Mouse (Mus musculus) megakaryocyte, embryonic 14.5 days (primary cell): ENCODE measurements around the gene Npcd. TPM values are rescaled to one million over a fixed set of nuclear protein-coding genes. Genes with fewer than 3 reads are reported as not detected.
A peak's percentile ranks its signal among the peaks of the same experiment; 100 is the strongest.

Experiments
- H3K27me3 ChIP-seq: replicated peaks from 2 replicates; pipeline ENCODE3; 2012; ENCODE audit warnings: inconsistent platforms
- H3K36me3 ChIP-seq: replicated peaks from 2 replicates; pipeline ENCODE3; 2012; ENCODE audit warnings: low read length, inconsistent platforms, mixed read lengths
- H3K4me1 ChIP-seq: 2 replicates; pipeline ENCODE4 v1.6.1; 2012; ENCODE audit warnings: inconsistent platforms
- H3K4me3 ChIP-seq: replicated peaks from 2 replicates; pipeline ENCODE3; 2012; ENCODE audit warnings: moderate library complexity, mild to moderate bottlenecking, inconsistent platforms
- H3K9me3 ChIP-seq: 2 replicates; pipeline ENCODE4 v1.6.1; 2012; ENCODE audit warnings: inconsistent platforms
- FLI1 ChIP-seq: IDR thresholded peaks from 2 replicates; pipeline ENCODE4 v1.6.1; 2012; ENCODE audit warnings: low read length, inconsistent platforms, mixed read lengths
- GATA1 ChIP-seq: IDR thresholded peaks from 3 replicates; pipeline ENCODE4 v1.6.1; 2012; ENCODE audit warnings: mixed read lengths, low read length, inconsistent platforms, borderline replicate concordance
- polyA plus RNA-seq: library from polyadenylated mRNA; stranded (reverse); fragments of >175 nt; gene quantifications from 2 replicates; pipeline ENCODE4 v1.2.3, GENCODE M21; 2012; ENCODE audit warnings: low replicate concordance; ENCODE audit not compliant: insufficient read depth

Gene Npcd
- polyA plus RNA-seq, 1 experiment: 0.09 TPM

DNA sequence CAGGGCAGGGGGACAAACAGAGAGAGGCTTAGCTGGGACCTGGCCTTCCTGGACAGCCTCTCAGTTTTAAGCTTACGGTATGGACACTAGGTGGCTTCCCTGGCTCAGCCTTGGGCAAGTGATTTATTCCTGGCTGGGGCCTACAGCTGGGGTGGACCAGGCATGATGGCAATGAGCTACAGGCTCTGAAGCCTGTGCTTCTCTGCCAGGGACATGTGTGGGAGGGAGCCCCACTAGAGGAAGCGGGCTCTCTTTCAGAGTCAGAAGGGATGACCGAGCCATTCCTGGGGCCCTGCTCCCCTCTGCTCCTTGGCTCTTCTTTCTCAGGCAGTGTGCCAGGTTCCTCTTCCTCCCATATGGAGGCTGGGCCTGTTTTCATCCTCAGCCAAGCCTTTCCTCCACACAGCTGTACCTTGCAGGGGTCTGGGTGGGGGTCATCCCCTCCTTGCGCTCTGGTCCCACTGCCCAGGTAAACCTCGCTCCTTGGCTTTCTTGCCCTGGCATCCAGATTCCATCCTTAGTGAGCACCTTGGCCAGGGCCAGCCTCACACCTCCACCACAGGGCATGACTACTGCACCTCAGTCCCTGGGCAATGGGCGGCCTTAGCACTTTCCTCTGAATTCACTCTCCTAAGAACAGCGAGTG, 70.3 kb downstream of the Npcd start:
- Histone ChIP-seq H3K4me1 (peaks cover 91% of the 10 kb centered on the region), H3K9me3 (no peaks in the 10 kb centered on the region), H3K36me3 (peaks cover 51% of the 10 kb centered on the region), H3K27me3 (peaks cover 2% of the 10 kb centered on the region), H3K4me3 (no peak overlapping the region)
- TF ChIP-seq FLI1: no peak
- no peak for TF ChIP-seq GATA1

GRCm38 (mm10) chr15:79763001-79763400, 71.0 kb downstream of the Npcd start:
- H3K4me3 ChIP-seq: no peak overlapping the region
- peaks cover 51% of the 10 kb centered on the region for H3K36me3 ChIP-seq
- peaks cover 91% of the 10 kb centered on the region for H3K4me1 ChIP-seq
- H3K9me3 ChIP-seq: no peaks in the 10 kb centered on the region
- H3K27me3 ChIP-seq: peaks cover 2% of the 10 kb centered on the region
- TF ChIP-seq FLI1 (no peak), GATA1 (no peak)

DNA sequence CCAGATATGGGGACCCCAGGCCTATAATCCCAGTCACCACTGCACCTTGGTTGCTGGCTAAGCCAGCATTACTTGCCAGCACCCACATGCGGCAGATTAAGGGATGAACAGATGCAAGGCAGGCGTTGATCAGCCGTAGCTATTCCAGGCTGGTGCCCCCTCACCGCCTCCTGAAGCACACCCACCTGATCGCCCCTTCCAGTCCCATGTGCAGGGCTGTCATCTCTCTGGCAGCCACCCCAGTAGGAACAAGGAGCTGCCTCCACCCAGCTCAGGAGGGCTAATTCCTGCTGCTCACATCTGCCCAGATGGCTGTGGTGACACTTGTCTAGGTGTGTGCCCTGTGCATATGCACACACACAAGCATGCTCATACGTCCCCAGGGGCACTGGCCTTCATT, 73.1 kb downstream of the Npcd start:
- Histone ChIP-seq H3K27me3 (no peaks in the 10 kb centered on the region), H3K36me3 (peaks cover 52% of the 10 kb centered on the region), H3K4me1 (peaks cover 95% of the 10 kb centered on the region), H3K9me3 (no peaks in the 10 kb centered on the region), H3K4me3 (peak overlapping the region; percentile 81)
- no peak for TF ChIP-seq FLI1
- TF ChIP-seq GATA1: no peak

GRCm38 (mm10) chr15:79757118-79757517, 76.9 kb downstream of the Npcd start:
- TF ChIP-seq GATA1: no peak
- no peak for TF ChIP-seq FLI1
- peak overlapping the region; percentile 16 for H3K4me3 ChIP-seq
- peaks cover 99% of the 10 kb centered on the region for H3K4me1 ChIP-seq
- peaks cover 8% of the 10 kb centered on the region for H3K27me3 ChIP-seq
- no peaks in the 10 kb centered on the region for H3K9me3 ChIP-seq
- H3K36me3 ChIP-seq: peaks cover 31% of the 10 kb centered on the region

- H3K4me1 ChIP-seq: peaks cover 97% of the 10 kb centered on the region
- H3K9me3 ChIP-seq: no peaks in the 10 kb centered on the region
- peak overlapping the region; percentile 48 for H3K4me3 ChIP-seq
- peaks cover 8% of the 10 kb centered on the region for H3K27me3 ChIP-seq
- no peak for TF ChIP-seq FLI1
- no peak for TF ChIP-seq GATA1
- H3K36me3 ChIP-seq: peaks cover 25% of the 10 kb centered on the region
Measured at GRCm38 (mm10) chr15:79755977-79756625, 77.9 kb downstream of the Npcd start.

DNA sequence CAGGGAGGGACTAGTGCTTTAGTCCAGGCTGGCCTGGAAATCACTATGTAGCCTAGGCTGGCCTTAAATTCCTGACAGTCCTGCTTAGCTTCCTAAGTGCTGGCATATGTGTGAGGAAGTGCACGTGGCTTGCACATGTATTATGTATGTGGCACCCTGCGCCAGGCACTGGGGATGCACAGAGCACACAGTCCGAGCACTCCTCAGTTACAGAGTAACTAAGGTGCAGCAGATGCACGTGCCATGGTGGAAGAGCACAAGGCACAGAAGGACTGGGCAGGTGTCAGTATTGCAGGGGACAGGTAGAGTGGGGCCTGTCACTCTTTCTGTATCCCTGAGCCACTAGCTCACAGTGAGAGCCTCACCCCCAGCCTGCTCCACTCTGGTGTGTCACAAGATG, 78.9 kb downstream of the Npcd start:
- Histone ChIP-seq H3K9me3 (no peaks in the 10 kb centered on the region), H3K36me3 (peaks cover 23% of the 10 kb centered on the region), H3K4me1 (peaks cover 94% of the 10 kb centered on the region), H3K4me3 (peak overlapping the region; percentile 25), H3K27me3 (peaks cover 8% of the 10 kb centered on the region)
- TF ChIP-seq GATA1 (no peak), FLI1 (no peak)

DNA sequence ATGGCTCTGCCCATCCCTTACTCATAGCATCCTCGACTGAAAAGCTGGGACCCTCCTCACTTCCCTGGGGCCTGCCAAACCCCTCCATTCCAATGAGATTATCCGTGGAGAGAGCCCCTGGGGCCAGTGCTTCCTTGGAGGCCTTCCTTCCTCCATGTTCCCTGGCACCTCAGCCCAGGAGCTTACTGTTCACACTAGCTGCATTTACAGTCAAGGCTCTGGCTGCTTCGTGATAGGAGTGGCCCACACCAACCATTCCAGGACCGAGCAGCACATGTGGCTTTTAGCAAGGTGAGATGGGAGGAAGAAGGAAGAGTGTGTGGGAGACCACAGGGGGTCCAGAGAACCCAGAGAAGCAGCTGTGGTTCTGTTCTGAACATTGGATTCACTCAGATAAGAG, 80.2 kb downstream of the Npcd start:
- no peak overlapping the region for H3K4me3 ChIP-seq
- peaks cover 94% of the 10 kb centered on the region for H3K4me1 ChIP-seq
- peaks cover 8% of the 10 kb centered on the region for H3K27me3 ChIP-seq
- peaks cover 23% of the 10 kb centered on the region for H3K36me3 ChIP-seq
- H3K9me3 ChIP-seq: no peaks in the 10 kb centered on the region
- TF ChIP-seq GATA1 (no peak), FLI1 (no peak)

GRCm38 (mm10) chr15:79753420-79753752, 80.7 kb downstream of the Npcd start:
- peaks cover 94% of the 10 kb centered on the region for H3K4me1 ChIP-seq
- H3K36me3 ChIP-seq: peaks cover 23% of the 10 kb centered on the region
- no peak for TF ChIP-seq FLI1
- no peak for TF ChIP-seq GATA1
- no peaks in the 10 kb centered on the region for H3K9me3 ChIP-seq
- peaks cover 9% of the 10 kb centered on the region for H3K27me3 ChIP-seq
- peak overlapping the region; percentile 71 for H3K4me3 ChIP-seq

GRCm38 (mm10) chr15:79752742-79753419, 81.2 kb downstream of the Npcd start:
- Histone ChIP-seq H3K4me1 (peaks cover 93% of the 10 kb centered on the region), H3K9me3 (no peaks in the 10 kb centered on the region), H3K36me3 (peaks cover 23% of the 10 kb centered on the region), H3K4me3 (peak overlapping the region; percentile 71), H3K27me3 (peaks cover 9% of the 10 kb centered on the region)
- TF ChIP-seq FLI1 (no peak), GATA1 (no peak; the same call in 2 of the 3 replicates)

- Histone ChIP-seq H3K4me3 (peak overlapping the region; percentile 18), H3K9me3 (no peaks in the 10 kb centered on the region), H3K4me1 (peaks cover 84% of the 10 kb centered on the region), H3K36me3 (peaks cover 21% of the 10 kb centered on the region), H3K27me3 (peaks cover 9% of the 10 kb centered on the region)
- TF ChIP-seq GATA1: no peak
- no peak for TF ChIP-seq FLI1
Measured at GRCm38 (mm10) chr15:79751772-79752171, 82.3 kb downstream of the Npcd start.
